Mouse (Mus musculus) bone marrow macrophage, adult 2 months (primary cell): Measurements from ENCODE around the gene Zfp804b.

ENCODE experiments used
- CTCF ChIP-seq: IDR thresholded peaks from 2 replicates; pipeline ENCODE4 v1.5.1; 2012; ENCODE audit warnings: low read depth, mild to moderate bottlenecking, low read length, moderate library complexity
- POLR2A ChIP-seq: IDR thresholded peaks from 2 replicates; pipeline ENCODE4 v1.6.1; 2012; ENCODE audit warnings: mild to moderate bottlenecking, low read depth, low read length, borderline replicate concordance

- TF ChIP-seq CTCF (no peak), POLR2A (no peak)
Observed at GRCm38 (mm10) chr5:6934837-6935236, 409.7 kb downstream of the Zfp804b start.
